ENCODE assay signal across 14 mouse cellular contexts in genomic region chr6:88827395-88828205, GRCm38 (mm10). TPM values are rescaled to one million over a fixed set of nuclear protein-coding genes. Genes with fewer than 3 reads are reported as not detected.
A peak's percentile ranks its signal among the peaks of the same experiment; 100 is the strongest.
DNase-seq lines count a peak whose midpoint lies in the region; ATAC-seq and TF ChIP-seq lines count a peak whose summit lies in the region.
"Had no signal": no experiment of that assay in that cellular context is flagged by ENCODE, and none has a peak within 500 bp of the region (broad histone marks: within the 10 kb centered on the region; RNA-seq: fewer than 3 reads in every experiment).

No protein-coding gene starts in this region.

- H3K4me1 ChIP-seq in hindbrain, embryonic 10.5 days (replicated peaks), result peaks cover 26% of the 10 kb centered on the region
- peaks cover 12% of the 10 kb centered on the region for H3K4me1 ChIP-seq in hindbrain, embryonic 12.5 days
- H3K4me1 ChIP-seq in hindbrain, postnatal 0 days (ENCODE audit: insufficient read depth, low read length), result peaks cover 11% of the 10 kb centered on the region; the same call in 1 of the 2 replicates

- 58% methylated on average over 13 of the region's 13 CpGs for WGBS in hindbrain, embryonic 10.5 days
- 58% methylated on average over 13 of the region's 13 CpGs for WGBS in hindbrain, embryonic 12.5 days
- 46% methylated on average over 13 of the region's 13 CpGs for WGBS in hindbrain, postnatal 0 days

- H3K4me3 ChIP-seq in hindbrain, embryonic 10.5 days, result no peak overlapping the region
- no peak overlapping the region for H3K4me3 ChIP-seq in hindbrain, embryonic 12.5 days
- H3K4me3 ChIP-seq in hindbrain, postnatal 0 days (ENCODE audit: low read length), result no peak overlapping the region
- H3K4me3 ChIP-seq: limb, embryonic 13.5 days; neural tube, embryonic 12.5 days; stomach, embryonic 15.5 days had no signal

- no peak overlapping the region for H3K9ac ChIP-seq in hindbrain, embryonic 12.5 days
- H3K9ac ChIP-seq in hindbrain, postnatal 0 days (replicated peaks; ENCODE audit: low read length), result no peak overlapping the region
- H3K9ac ChIP-seq: limb, embryonic 13.5 days; neural tube, embryonic 12.5 days; stomach, embryonic 15.5 days had no signal

- no peak for ATAC-seq in hindbrain, embryonic 12.5 days (ENCODE audit: low FRiP score)
- ATAC-seq in hindbrain, postnatal 0 days, result no peak
- ATAC-seq: Patski had no signal

- no peak for DNase-seq in hindbrain, embryonic 10.5 days (ENCODE audit: low spot score)
- peak; percentile 37 for DNase-seq in retina, postnatal 1 day
- no peak for DNase-seq in retina, embryonic 14.5 days (ENCODE audit: low spot score)
- peak; percentile 56 for DNase-seq in hindbrain, postnatal 0 days (ENCODE audit: low spot score)
- DNase-seq in thymus, postnatal 14 days, result peak; percentile 53
- no peak for DNase-seq in gastrocnemius, postnatal 4 days (ENCODE audit: low spot score in 2 of 2)
- DNase-seq in adrenal gland, adult (ENCODE audit: inconsistent age in 2 of 2, low spot score in 1 of 2), result no peak
- DNase-seq: gastrocnemius, postnatal 10 days; kidney, adult 9 months had no signal

- H3K4me2 ChIP-seq in hindbrain, embryonic 12.5 days (replicated peaks), result no peak overlapping the region
- no peak overlapping the region for H3K4me2 ChIP-seq in hindbrain, postnatal 0 days (ENCODE audit: low read depth, low read length)
- H3K4me2 ChIP-seq: limb, embryonic 13.5 days; neural tube, embryonic 12.5 days; stomach, embryonic 15.5 days had no signal

- H3K9me3 ChIP-seq in hindbrain, embryonic 10.5 days, result no peaks in the 10 kb centered on the region
- no peaks in the 10 kb centered on the region for H3K9me3 ChIP-seq in hindbrain, embryonic 12.5 days (replicated peaks)
- H3K9me3 ChIP-seq in hindbrain, postnatal 0 days (ENCODE audit: low read length), result no peaks in the 10 kb centered on the region
- H3K9me3 ChIP-seq: limb, embryonic 13.5 days; neural tube, embryonic 12.5 days; stomach, embryonic 15.5 days had no signal

- peak; percentile 40 for TF ChIP-seq CTCF in hindbrain, postnatal 0 days (IDR thresholded peaks at IDR 0.05; ENCODE audit: low read depth)

- H3K27me3 ChIP-seq in hindbrain, embryonic 10.5 days (ENCODE audit: insufficient read depth, poor library complexity, severe bottlenecking), result peaks cover 14% of the 10 kb centered on the region; the same call in 1 of the 2 replicates
- no peaks in the 10 kb centered on the region for H3K27me3 ChIP-seq in hindbrain, embryonic 12.5 days
- H3K27me3 ChIP-seq in hindbrain, postnatal 0 days (ENCODE audit: insufficient read depth, low read length), result 0 out of 2 replicates have a peak, but pooled peaks cover 4% of the 10 kb centered on the region
- H3K27me3 ChIP-seq: limb, embryonic 13.5 days; neural tube, embryonic 12.5 days; Patski; stomach, embryonic 15.5 days had no signal

- H3K27ac ChIP-seq in hindbrain, embryonic 10.5 days, result peak overlapping the region; percentile 54; the same call in 1 of the 2 replicates
- H3K27ac ChIP-seq in hindbrain, embryonic 12.5 days, result no peak overlapping the region
- H3K27ac ChIP-seq in hindbrain, postnatal 0 days, result peak overlapping the region; percentile 64; the same call in 1 of the 2 replicates
- H3K27ac ChIP-seq: limb, embryonic 13.5 days; neural tube, embryonic 12.5 days; stomach, embryonic 15.5 days had no signal

- no peaks in the 10 kb centered on the region for H3K36me3 ChIP-seq in hindbrain, embryonic 10.5 days
- no peaks in the 10 kb centered on the region for H3K36me3 ChIP-seq in hindbrain, embryonic 12.5 days
- H3K36me3 ChIP-seq in hindbrain, postnatal 0 days (ENCODE audit: insufficient read depth, low read length), result no peaks in the 10 kb centered on the region
- H3K36me3 ChIP-seq: limb, embryonic 13.5 days; neural tube, embryonic 12.5 days; stomach, embryonic 15.5 days had no signal

RNA-seq across cellular contexts. Expression of gene Abtb1, which starts 14.2 kb away (rescaled TPM):
- 27.2 and 27.5 TPM in 2 replicates for polyA plus RNA-seq in hindbrain, embryonic 10.5 days (2016; fragmentation: Nextera tagmentation; extraction: Ambion mirVana)
- 32.1 and 36.1 TPM in 2 replicates for polyA plus RNA-seq in hindbrain, embryonic 12.5 days (2016; fragmentation: Nextera tagmentation; extraction: Ambion mirVana)
- total RNA-seq in hindbrain, postnatal 0 days (2014; rRNA removed), result 62.6 and 78.9 TPM in 2 replicates
- polyA plus RNA-seq in hindbrain, postnatal 0 days (2015; fragmentation: Nextera tagmentation; extraction: Ambion mirVana), result 31.5 and 34.8 TPM in 2 replicates
- total RNA-seq in gastrocnemius, postnatal 4 days (2021), result 10 to 100 TPM; 18.8 to 20.1 TPM

RNA-seq across cellular contexts. Expression of gene Podxl2, which starts 47.2 kb away (rescaled TPM):
- 81.1 and 182 TPM in 2 replicates for polyA plus RNA-seq in hindbrain, embryonic 10.5 days (2016; fragmentation: Nextera tagmentation; extraction: Ambion mirVana)
- 386 and 391 TPM in 2 replicates for polyA plus RNA-seq in hindbrain, embryonic 12.5 days (2016; fragmentation: Nextera tagmentation; extraction: Ambion mirVana)
- total RNA-seq in hindbrain, postnatal 0 days (2014; rRNA removed), result 1,247 and 1,290 TPM in 2 replicates
- 675 and 695 TPM in 2 replicates for polyA plus RNA-seq in hindbrain, postnatal 0 days (2015; fragmentation: Nextera tagmentation; extraction: Ambion mirVana)
- total RNA-seq in gastrocnemius, postnatal 4 days (2021), result 10 to 100 TPM; 73.0 to 75.8 TPM

Comparison
In these comparisons a context has a peak if more than half of its experiments do, and no peak if none do; other contexts are left out.
1. DNase-seq: peak in retina, postnatal 1 day (single experiment), hindbrain, postnatal 0 days (single experiment) and thymus, postnatal 14 days (single experiment); none in hindbrain, embryonic 10.5 days (single experiment), retina, embryonic 14.5 days (single experiment), gastrocnemius, postnatal 4 days (0 of 2) and adrenal gland, adult (0 of 2).